Mouse (Mus musculus) ovary, postnatal 10 days (tissue): ENCODE data around the gene Gprin2.

Experiments
- DNase-seq: peaks from one replicate; pipeline ENCODE4 v3.0.0; 2022; ENCODE audit warnings: low spot score

Gene Gprin2

DNA sequence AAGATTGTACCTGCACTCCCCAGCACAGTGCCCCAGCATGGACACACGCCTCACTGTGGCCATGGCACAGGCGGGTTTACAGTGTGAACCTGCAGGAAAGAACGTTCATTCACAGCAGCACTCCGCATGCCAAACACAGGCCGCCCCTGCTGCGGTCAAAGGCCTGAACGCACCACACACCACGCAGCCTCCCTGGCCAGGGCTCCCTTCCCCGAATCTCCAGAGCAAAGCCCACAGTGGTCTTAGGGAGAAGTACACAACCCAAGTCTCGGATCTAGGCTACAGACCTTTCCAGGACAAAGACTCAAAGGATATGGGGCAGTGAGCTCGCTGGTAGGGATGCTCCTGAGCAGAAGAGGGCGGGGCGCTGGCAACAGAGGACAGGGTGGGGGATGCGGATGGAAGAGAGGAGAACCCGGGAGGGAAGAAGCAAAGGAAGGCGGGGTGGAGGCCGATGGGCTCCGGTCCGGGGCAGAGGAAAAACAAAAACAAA is 669 bp downstream of the Gprin2 start:
- no peak for DNase-seq

DNA sequence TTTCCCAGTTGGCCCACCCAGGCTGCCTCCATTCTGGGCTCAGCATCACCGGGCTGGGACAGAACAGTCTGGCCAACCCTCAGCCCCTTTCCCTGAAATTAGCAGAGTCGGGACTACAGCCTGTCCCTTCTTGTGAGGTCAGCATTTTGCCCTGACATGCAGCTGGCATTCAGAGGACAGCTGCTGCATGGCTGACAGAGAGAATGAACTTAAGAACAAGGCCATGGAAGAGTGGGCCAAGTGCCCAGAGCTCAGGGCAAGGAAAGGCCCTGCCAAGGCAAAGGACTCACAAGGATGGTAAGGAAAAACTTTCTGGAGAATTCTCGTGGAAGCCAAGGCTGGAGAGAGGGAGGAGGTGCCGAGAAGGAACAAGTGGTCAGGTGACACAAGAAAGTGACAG is 4.7 kb downstream of the Gprin2 start:
- DNase-seq, result no peak

DNA sequence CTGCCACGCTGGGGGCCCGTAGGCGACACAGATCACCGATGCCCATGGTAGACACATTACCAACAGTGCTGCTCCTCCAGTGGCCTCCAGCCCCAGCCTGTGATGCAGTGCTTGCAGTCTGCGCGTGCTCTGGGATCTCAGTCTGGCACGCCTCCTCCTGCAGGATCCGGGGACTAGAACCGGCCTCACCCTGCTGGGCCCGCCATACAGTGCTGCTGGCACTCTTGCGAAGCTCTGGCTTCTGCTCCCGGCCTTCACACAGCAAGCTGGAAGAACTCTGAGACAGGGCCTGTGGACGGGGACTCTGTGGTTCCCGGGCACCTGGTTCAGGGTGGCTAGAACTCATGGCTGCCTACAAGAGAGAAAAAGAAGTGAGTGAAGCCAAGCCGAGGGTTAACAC is 6.0 kb downstream of the Gprin2 start:
- DNase-seq, result no peak

DNA sequence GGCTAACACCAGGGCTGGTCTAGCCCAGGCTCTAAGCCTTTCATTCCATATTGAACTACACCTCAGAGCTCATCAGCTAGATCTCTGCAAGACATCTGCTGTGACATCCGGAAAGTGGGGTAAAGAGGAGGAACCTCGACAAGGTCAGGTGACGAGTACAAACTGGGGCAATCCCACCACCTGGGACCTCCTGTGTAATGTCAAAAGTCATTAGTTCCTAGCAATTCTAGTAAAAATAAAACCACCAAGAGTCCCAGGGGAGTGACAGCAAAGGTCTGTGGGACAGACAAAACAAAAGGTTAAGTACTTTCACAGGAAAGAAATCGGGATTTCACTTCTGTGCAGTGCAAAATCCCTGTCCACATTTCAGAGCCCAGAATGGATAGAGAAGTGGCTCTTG is 7.6 kb downstream of the Gprin2 start:
- DNase-seq, result no peak

DNA sequence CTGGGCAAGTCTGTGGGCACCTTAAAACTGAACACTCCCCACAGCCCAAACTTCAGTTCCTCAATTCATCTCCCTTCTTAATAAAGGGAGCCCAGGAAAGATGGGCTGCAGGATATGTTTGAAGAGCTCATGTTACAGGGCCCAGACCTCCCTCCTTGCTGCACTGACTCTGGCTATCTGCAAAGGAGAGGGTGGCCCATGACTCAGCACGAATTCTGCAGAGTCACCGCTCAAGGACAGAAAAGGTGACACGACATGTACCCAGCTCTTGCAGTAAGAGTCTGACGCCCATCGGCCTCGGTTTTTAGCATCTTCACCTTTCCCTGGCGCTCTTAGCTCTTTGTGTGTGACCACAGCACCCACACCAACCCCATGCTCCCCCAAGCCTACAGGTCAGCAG is 11.1 kb downstream of the Gprin2 start:
- DNase-seq, result no peak

DNA sequence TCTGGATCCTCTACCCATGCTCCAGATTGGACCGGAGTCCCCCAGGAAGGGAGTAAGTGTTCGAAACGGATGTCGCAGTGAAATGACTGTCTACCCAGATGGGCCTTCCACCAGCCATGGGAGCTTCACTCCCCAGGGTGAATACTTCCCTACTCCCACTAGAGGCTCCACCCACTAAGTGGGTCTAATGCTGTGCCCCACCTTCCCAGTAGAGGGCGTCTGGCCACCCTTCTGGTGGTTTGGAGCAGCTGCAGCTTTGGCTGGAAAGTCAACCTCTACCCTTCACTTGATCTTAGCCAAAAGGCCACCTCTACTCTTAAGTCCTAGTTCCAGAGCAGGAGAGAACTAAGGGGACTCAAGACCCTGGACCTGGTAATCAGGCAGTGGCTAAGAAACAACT is 12.8 kb downstream of the Gprin2 start:
- no peak for DNase-seq

DNA sequence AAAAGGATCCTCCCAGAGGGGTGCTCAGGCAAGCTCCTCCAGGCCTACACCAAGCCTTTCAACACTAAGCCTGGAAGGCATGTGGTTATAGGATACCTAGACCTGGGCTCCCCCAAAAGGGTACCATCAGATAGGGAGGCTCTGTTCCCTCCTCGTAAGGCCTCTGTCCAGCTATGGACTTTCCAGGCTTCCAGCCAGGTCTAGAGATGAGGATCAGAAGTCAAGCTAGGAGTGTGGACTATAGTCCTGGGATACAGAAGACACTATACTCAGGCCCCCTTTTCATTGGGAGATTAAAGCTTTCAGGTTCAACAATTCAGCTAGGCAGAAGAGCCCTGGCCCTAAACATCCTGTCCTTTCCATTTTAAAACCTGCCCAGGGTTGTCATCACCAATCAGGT is 18.4 kb downstream of the Gprin2 start:
- no peak for DNase-seq

DNA sequence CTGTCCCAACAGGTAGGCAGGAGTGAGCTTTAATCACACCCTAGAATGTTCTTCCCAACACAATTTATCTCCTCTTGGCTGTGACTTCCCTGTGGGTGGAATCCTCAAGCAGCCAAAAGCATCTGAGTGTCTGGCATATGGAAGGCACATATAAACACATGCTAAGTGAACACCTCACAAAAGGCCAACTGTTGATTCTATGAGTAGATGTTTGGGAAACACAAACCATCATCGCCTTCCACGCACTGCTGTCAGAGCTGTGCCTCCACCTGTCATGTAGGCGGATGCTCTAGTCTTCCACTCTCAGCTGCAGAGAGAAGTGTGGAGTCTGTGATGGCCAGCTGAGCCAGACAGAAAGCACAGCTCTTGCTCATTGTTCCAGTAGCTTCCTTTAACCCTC is 22.1 kb downstream of the Gprin2 start:
- no peak for DNase-seq

DNA sequence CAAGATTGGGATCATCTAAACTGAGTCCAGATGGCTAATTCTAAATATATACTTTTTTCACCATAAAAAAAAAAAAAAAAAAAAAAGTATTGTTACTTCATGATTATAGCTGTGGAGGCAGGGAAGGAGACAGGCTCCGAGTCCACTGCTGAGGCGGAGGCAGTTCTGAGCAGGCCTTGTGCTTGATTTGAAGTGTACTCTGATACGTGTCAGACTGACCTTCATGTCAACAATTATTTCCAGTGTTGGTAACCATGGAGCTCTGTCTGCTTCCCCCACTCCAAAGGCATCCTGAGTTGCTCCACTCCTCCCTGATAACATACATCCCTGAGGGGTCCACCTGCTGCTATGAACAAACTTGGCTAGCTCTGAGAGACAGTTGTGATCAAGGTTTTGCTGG is 30.3 kb downstream of the Gprin2 start:
- no peak for DNase-seq

DNA sequence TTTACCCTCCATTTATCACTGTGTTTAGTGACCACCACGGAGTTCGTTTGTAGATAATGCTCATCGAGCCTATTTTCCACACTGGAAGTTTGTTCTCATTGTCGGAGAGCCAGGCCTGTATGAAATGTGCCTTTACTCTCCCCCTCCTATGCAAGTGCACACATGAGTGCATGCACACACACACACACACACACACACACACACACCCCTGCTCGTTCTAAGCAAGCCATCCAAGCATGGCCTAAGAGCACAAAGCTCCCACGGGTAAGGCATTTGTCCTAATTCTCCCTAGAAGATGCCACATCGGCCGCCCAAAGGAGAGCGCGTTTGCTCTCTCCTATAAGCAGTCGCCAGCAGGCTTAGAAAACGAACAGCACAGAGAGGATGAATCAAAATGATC is 45.7 kb downstream of the Gprin2 start:
- DNase-seq, result no peak

DNA sequence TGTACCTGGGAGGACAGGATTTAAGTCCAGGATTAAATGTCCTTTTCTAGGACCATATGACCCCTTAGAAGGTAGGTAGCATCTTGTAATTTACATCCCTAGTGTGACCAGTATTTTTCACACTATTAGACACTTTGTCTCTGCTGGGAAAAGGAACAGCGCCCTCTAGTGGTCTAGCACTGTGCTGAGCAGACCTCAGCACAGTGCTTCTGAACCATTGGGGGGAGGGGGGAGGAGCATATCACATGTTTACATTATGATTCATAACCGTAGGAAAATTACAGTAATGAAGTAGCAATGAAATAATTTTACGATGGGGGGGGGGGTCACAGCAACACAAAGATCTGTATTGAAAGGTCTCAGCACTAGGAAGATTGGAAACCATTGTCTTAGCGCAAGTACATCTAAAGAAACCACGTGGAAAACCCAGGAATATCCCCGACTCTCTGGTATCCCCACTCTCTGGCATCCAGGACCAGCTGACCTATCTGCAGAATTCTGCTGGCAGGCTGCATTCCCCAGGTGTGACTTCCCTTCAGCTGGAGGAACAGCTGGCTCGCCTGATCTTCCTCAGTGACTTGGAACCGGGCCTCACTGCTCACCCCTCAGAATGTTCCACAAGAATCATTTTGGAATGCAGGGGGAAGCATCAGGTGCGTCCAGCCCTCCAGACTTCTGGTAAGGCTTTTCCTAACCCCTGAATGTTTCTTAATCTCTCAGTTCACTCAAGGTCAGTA is 46.7 kb downstream of the Gprin2 start:
- no peak for DNase-seq

DNA sequence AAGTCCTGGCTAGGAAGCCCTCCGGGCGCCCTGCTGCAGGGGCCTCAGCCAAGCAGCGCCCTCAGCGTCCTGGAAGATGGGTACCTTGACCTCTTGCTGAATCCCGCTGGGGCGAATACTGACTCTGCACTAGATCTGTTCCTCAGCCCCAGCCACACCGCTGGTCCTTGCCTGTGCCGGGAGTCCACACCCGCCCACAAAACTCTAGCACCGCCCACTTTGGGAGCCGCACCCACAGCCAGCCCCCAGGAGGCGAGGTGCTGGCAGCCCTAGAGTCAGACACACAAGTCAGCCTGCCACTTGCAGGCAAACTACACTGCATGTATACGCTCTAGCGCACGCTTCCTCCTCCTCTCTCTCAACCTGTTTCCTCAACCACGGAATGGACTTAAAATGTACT is 49.1 kb downstream of the Gprin2 start, which contains the start of gene Npy4r:
TSS of gene Npy4r (minus strand) at position 148 of the 400 bp plus-strand sequence.
- peak; percentile 24 for DNase-seq

DNA sequence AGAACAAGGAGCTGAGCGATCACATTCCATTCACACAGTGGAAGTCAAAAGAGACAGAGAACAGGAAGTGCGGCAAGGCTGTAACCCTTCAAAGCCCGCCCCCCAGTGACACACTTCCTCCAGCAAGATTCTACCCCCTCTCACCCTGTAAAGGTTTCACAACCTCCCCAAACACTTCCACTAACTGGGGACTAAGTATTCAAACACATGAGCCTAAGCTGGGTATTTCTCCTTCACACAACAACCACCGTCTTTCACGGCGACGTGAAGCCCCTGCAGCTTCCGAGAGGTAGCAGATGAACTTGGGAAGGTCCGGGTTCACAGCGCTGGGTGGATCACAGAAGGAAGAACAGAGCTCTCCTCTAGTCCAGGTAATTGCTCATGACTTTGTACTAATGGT is 58.5 kb downstream of the Gprin2 start:
- no peak for DNase-seq

DNA sequence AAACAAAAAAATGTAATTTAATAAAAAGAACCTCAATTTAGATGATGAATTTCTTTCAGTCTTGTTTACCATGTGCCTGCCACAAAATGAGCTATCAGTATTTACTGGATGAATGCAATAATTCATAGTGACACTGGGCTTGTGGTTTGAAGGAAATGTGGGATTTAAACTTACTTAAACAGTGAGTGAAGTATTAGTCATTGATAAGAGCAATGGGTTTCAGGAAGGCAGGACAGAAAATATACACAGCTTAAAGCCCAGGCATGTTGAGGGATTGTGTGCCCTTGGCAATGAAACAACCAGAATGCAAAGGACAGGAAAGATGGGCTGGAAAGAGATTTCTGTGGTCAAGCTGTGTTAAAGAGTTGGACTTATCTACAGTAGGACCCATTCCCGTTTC is 59.1 kb downstream of the Gprin2 start:
- no peak for DNase-seq

DNA sequence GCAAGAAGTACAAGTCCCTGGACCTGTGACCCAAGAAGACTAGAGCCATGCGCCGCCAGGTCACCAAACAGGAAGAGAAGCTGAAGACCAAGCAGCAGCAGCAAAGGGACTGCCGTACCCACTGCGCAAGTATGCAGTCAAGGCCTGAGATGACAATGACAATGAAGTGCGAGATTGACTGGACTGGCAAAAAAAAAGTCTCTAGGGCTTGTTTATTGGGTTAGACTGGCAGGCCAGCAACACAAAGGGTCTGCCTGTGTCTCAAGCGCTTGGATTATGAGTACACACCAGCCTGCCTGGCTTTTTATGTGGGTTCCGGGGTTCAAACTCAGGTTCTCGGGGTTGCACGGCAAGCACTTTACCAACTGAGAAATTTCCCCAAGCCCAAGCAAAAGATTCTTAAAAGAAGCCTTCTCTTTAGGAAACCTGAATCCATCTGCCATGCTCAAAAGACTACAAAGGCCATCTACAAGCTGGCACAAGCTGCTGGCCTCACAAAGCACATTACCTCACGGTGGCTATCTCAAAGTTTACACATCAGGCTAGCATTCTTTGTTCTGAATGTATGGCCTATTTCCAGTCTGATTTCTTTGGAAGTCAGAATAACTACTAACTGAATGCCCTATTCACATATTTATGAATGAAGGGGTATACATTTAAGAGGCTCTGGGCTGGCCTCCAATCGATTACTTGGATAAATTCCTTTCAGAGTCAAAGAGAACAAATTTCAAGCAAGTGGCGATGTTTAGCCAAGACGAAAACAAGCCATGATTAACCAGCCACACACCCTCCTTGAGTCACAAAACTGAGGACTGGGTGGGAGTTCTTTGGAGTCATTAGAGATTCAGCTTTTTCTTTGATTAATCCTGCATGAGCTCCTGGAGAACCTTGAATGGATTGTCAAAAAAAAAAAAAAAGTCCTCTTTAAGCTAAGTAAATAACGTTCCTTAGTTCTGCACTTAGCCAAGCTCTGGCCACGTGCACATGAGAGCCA is 61.5 kb downstream of the Gprin2 start:
- DNase-seq, result no peak
